Mouse (Mus musculus) kidney, embryonic 16.5 days (tissue): Measurements from ENCODE around the gene Pla2g4a. TPM values are rescaled to one million over a fixed set of nuclear protein-coding genes. Genes with fewer than 3 reads are reported as not detected.
A peak's percentile ranks its signal among the peaks of the same experiment; 100 is the strongest.

Experiments
- ATAC-seq: fragments of 200-750 bp; cut with Nextera tagmentation; 2 replicates; pipeline ENCODE4 v1.8.0; 2017; ENCODE audit warnings: moderate TSS enrichment; ENCODE audit not compliant: low FRiP score, low TSS enrichment
- H3K27ac ChIP-seq: fragments of 300-500 bp; sonication (generic); 2 replicates; pipeline ENCODE4 v1.5.1; 2014; ENCODE audit warnings: low read length
- H3K27me3 ChIP-seq: fragments of 300-500 bp; sonication (generic); 2 replicates; pipeline ENCODE4 v1.6.1; 2014; ENCODE audit warnings: low read length, control low read depth, mixed read lengths; ENCODE audit not compliant: insufficient read depth
- H3K36me3 ChIP-seq: fragments of 300-500 bp; sonication (generic); 2 replicates; pipeline ENCODE4 v1.6.1; 2014; ENCODE audit warnings: low read length, control low read depth, mixed read lengths; ENCODE audit not compliant: insufficient read depth
- H3K4me1 ChIP-seq: fragments of 300-500 bp; sonication (generic); 2 replicates; pipeline ENCODE4 v1.6.1; 2014; ENCODE audit warnings: low read length, control low read depth, mixed read lengths; ENCODE audit not compliant: insufficient read depth
- H3K4me2 ChIP-seq: fragments of 300-500 bp; sonication (generic); replicated peaks from 2 replicates; pipeline ENCODE4 v1.6.1; 2014; ENCODE audit warnings: low read depth, low read length
- H3K4me3 ChIP-seq: fragments of 300-500 bp; sonication (generic); 2 replicates; pipeline ENCODE4 v1.5.1; 2014; ENCODE audit warnings: mild to moderate bottlenecking, low read length
- H3K9ac ChIP-seq: fragments of 300-500 bp; sonication (generic); replicated peaks from 2 replicates; pipeline ENCODE4 v1.6.1; 2014; ENCODE audit warnings: low read length
- H3K9me3 ChIP-seq: fragments of 300-500 bp; sonication (generic); 2 replicates; pipeline ENCODE4 v1.6.1; 2016; ENCODE audit warnings: low read length, control low read depth
- WGBS: fragments of 180-500 bp; shearing (Covaris S2); extraction: QIAGEN DNeasy Blood & Tissue Kit; methylation state at CpG from one replicate; pipeline ENCODE4 v1.1.7; 2014; 5-methylcytosine and 5-hydroxymethylcytosine counted together
- polyA plus RNA-seq: library from polyadenylated mRNA; unstranded; fragments of >200 nt; fragmentation: Nextera tagmentation; extraction: Ambion mirVana; gene quantifications from 2 replicates; pipeline ENCODE4 v1.2.1, GENCODE M21; 2015

Gene Pla2g4a
- polyA plus RNA-seq, 1 experiment from 2014 or later, result 48.4 TPM

GRCm38 (mm10) chr1:149955482-149955881, 5.6 kb downstream of the Pla2g4a start:
- WGBS, result 74% methylated on average over 4 of the region's 4 CpGs
- H3K9ac ChIP-seq, result no peak overlapping the region
- H3K4me2 ChIP-seq, result no peak overlapping the region
- no peak overlapping the region for H3K27ac ChIP-seq
- no peak for ATAC-seq
- no peaks in the 10 kb centered on the region for H3K36me3 ChIP-seq
- H3K27me3 ChIP-seq, result no peaks in the 10 kb centered on the region
- H3K4me1 ChIP-seq, result no peaks in the 10 kb centered on the region
- H3K9me3 ChIP-seq, result no peaks in the 10 kb centered on the region
- no peak overlapping the region for H3K4me3 ChIP-seq

DNA sequence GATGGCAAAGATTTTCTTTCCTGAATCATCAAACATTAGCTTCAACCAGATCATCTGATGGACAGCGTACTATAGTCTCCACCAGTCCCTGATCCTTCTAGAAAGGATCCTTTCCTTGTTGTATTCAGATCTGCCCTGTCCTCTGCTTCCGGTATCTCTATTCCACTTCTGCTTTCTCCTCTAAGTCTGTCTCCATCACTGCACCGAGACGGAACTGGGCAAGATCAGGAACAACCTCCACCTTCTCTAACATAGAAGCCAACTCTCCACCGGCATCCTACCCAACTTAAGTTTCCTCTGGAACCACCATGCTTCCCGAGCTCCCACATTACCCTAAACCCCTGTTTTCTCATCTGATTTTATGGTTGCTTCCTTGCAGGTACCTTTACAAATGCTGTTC, 7.1 kb downstream of the Pla2g4a start:
- no peaks in the 10 kb centered on the region for H3K27me3 ChIP-seq
- H3K9ac ChIP-seq, result no peak overlapping the region
- H3K4me3 ChIP-seq, result no peak overlapping the region
- H3K4me2 ChIP-seq, result no peak overlapping the region
- no peak for ATAC-seq
- no peaks in the 10 kb centered on the region; the same call in 1 of the 2 replicates for H3K4me1 ChIP-seq
- H3K9me3 ChIP-seq, result no peaks in the 10 kb centered on the region
- H3K27ac ChIP-seq, result no peak overlapping the region
- H3K36me3 ChIP-seq, result no peaks in the 10 kb centered on the region
- WGBS, result 90% methylated on average over 6 of the region's 6 CpGs

GRCm38 (mm10) chr1:149952050-149952449, 9.0 kb downstream of the Pla2g4a start:
- Histone ChIP-seq H3K27me3 (no peaks in the 10 kb centered on the region), H3K4me3 (no peak overlapping the region), H3K27ac (no peak overlapping the region), H3K9me3 (no peaks in the 10 kb centered on the region), H3K36me3 (no peaks in the 10 kb centered on the region), H3K9ac (no peak overlapping the region), H3K4me1 (no peaks in the 10 kb centered on the region; the same call in 1 of the 2 replicates), H3K4me2 (no peak overlapping the region)
- peak; percentile 89 for ATAC-seq

- H3K4me3 ChIP-seq, result no peak overlapping the region
- ATAC-seq, result no peak
- no peak overlapping the region for H3K9ac ChIP-seq
- no peaks in the 10 kb centered on the region for H3K36me3 ChIP-seq
- H3K27ac ChIP-seq, result peak overlapping the region; percentile 31; the same call in 1 of the 2 replicates
- 77% methylated on average over 3 of the region's 3 CpGs for WGBS
- no peak overlapping the region for H3K4me2 ChIP-seq
- no peaks in the 10 kb centered on the region; the same call in 1 of the 2 replicates for H3K4me1 ChIP-seq
- H3K27me3 ChIP-seq, result no peaks in the 10 kb centered on the region
- no peaks in the 10 kb centered on the region for H3K9me3 ChIP-seq
Observed at GRCm38 (mm10) chr1:149950656-149951055, 10.4 kb downstream of the Pla2g4a start.

- peak; percentile 75; the same call in 1 of the 2 replicates for ATAC-seq
Observed at GRCm38 (mm10) chr1:149950254-149950653, 10.8 kb downstream of the Pla2g4a start.

GRCm38 (mm10) chr1:149949334-149949733, 11.8 kb downstream of the Pla2g4a start:
- WGBS, result 83% methylated on average over 1 of the region's 1 CpGs
- no peaks in the 10 kb centered on the region; the same call in 1 of the 2 replicates for H3K4me1 ChIP-seq

More at GRCm38 (mm10) chr1:149950254-149950653, 10.8 kb downstream of the Pla2g4a start:
- Histone ChIP-seq H3K4me1 (no peaks in the 10 kb centered on the region; the same call in 1 of the 2 replicates), H3K4me3 (no peak overlapping the region), H3K27ac (no peak overlapping the region), H3K9me3 (no peaks in the 10 kb centered on the region), H3K36me3 (no peaks in the 10 kb centered on the region), H3K9ac (no peak overlapping the region), H3K27me3 (no peaks in the 10 kb centered on the region), H3K4me2 (no peak overlapping the region)
- 59% methylated on average over 1 of the region's 1 CpGs for WGBS

GRCm38 (mm10) chr1:149948066-149948825, 12.8 kb downstream of the Pla2g4a start:
- no peak for ATAC-seq
- Histone ChIP-seq H3K4me1 (no peaks in the 10 kb centered on the region; the same call in 1 of the 2 replicates), H3K27me3 (no peaks in the 10 kb centered on the region), H3K27ac (no peak overlapping the region), H3K4me3 (no peak overlapping the region), H3K36me3 (no peaks in the 10 kb centered on the region), H3K9me3 (no peaks in the 10 kb centered on the region), H3K9ac (no peak overlapping the region), H3K4me2 (no peak overlapping the region)
- 91% methylated on average over 8 of the region's 8 CpGs for WGBS

More at GRCm38 (mm10) chr1:149949334-149949733, 11.8 kb downstream of the Pla2g4a start:
- no peak overlapping the region for H3K27ac ChIP-seq
- no peak overlapping the region for H3K9ac ChIP-seq
- no peaks in the 10 kb centered on the region for H3K27me3 ChIP-seq
- H3K9me3 ChIP-seq, result no peaks in the 10 kb centered on the region
- no peaks in the 10 kb centered on the region for H3K36me3 ChIP-seq
- no peak overlapping the region for H3K4me3 ChIP-seq
- no peak overlapping the region for H3K4me2 ChIP-seq
- no peak for ATAC-seq

DNA sequence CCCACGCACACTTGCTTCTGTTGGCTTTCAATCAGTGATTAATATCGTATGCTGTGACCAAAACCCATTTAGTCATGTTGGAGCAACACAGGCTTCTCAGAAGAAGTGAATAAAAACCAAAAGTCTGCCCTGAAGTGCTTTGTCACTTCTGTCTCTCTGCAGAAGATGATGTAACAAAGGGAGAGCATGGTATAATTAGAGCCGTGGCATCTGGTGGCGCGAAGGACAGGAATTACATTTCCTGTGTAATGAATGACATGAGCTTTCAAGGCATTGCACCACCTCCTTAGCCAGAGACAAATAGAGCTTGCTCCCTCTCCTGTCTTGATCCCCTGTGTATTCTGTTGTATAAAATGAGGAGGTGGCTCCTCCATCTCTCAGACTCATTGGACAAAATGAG, 14.1 kb downstream of the Pla2g4a start:
- 69% methylated on average over 5 of the region's 5 CpGs for WGBS
- Histone ChIP-seq H3K4me1 (no peaks in the 10 kb centered on the region; the same call in 1 of the 2 replicates), H3K36me3 (no peaks in the 10 kb centered on the region), H3K4me2 (no peak overlapping the region), H3K9ac (no peak overlapping the region), H3K27me3 (no peaks in the 10 kb centered on the region), H3K4me3 (no peak overlapping the region), H3K27ac (no peak overlapping the region), H3K9me3 (no peaks in the 10 kb centered on the region)
- ATAC-seq, result no peak

- Histone ChIP-seq H3K4me3 (no peak overlapping the region), H3K9ac (no peak overlapping the region), H3K27me3 (no peaks in the 10 kb centered on the region), H3K36me3 (no peaks in the 10 kb centered on the region), H3K9me3 (no peaks in the 10 kb centered on the region), H3K4me2 (no peak overlapping the region), H3K27ac (no peak overlapping the region), H3K4me1 (no peaks in the 10 kb centered on the region; the same call in 1 of the 2 replicates)
- no peak for ATAC-seq
- 96% methylated on average over 3 of the region's 3 CpGs for WGBS
Observed at GRCm38 (mm10) chr1:149946432-149946831, 14.7 kb downstream of the Pla2g4a start.

- Histone ChIP-seq H3K36me3 (no peaks in the 10 kb centered on the region), H3K4me2 (no peak overlapping the region), H3K27me3 (no peaks in the 10 kb centered on the region), H3K4me1 (no peaks in the 10 kb centered on the region), H3K9ac (no peak overlapping the region), H3K4me3 (no peak overlapping the region), H3K9me3 (no peaks in the 10 kb centered on the region), H3K27ac (no peak overlapping the region)
- 50% methylated on average over 2 of the region's 2 CpGs for WGBS
- ATAC-seq, result no peak; the same call in 1 of the 2 replicates
Observed at GRCm38 (mm10) chr1:149943611-149944010, 17.5 kb downstream of the Pla2g4a start.
